Mouse (Mus musculus): ENCODE measurements around the gene Efnb2. TPM values are rescaled to one million over a fixed set of nuclear protein-coding genes. Genes with fewer than 3 reads are reported as not detected.

The Efnb2 gene
- total RNA-seq, 1 experiment: 30.6 TPM

DNA sequence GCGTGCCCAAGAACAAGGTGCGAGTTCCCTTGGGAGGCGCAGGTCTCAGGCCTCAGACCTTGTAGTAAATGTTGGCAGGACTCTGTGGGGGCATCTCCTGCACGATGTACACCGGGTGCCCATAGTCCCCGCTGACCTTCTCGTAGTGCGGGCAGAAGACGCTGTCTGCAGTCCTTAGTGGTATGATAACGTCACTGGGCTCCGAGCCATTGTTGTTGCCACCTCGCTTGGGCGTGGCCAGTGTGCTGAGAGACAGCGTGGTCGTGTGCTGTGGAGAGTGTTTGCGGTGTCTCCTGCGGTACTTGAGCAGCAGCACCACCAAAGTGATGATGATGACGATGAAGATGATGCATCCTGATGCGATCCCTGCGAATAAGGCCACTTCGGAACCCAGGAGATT, 40.5 kb downstream of the Efnb2 start:
- H3K4me1 ChIP-seq (ENCODE audit: control insufficient read depth in 2 of 2, insufficient read depth in 2 of 2, low read length in 2 of 2, poor library complexity in 1 of 2): peaks cover 2 to 14% of the 10 kb centered on the region in 2 experiments; a peak in 2 of 4 replicates
- peak overlapping the region; percentile 27; the same call in 1 of the 2 replicates for H3K9ac ChIP-seq (ENCODE audit: insufficient read depth, low read depth, low read length, poor library complexity, severe bottlenecking)
- no peak overlapping the region for H3K27ac ChIP-seq (ENCODE audit: insufficient read depth, low read depth, low read length, poor library complexity, severe bottlenecking)
- in situ Hi-C loops (cut with MboI; ENCODE audit: low sequenced_read_pairs in 2 of 2, unreplicated experiment in 2 of 2): no loop called here
- no peak for DNase-seq (ENCODE audit: low read depth, low spot score)
- TF ChIP-seq ZC3H11A (IDR thresholded peaks at IDR 0.05; ENCODE audit: borderline replicate concordance, low read depth, low read length) (no peak), HCFC1 (IDR thresholded peaks at IDR 0.05; ENCODE audit: borderline replicate concordance, insufficient read depth, low read length) (no peak), ZNF384 (IDR thresholded peaks at IDR 0.05; ENCODE audit: low read depth, low read length) (no peak), CHD2 (IDR thresholded peaks at IDR 0.05; ENCODE audit: low read depth, low read length) (no peak), MAFK (IDR thresholded peaks at IDR 0.05; ENCODE audit: insufficient read depth, low read depth, low read length) (no peak)
- H3K4me3 ChIP-seq (ENCODE audit: insufficient read depth in 1 of 2, low read depth in 1 of 2, low read length in 2 of 2, poor library complexity in 1 of 2, severe bottlenecking in 1 of 2): peak overlapping the region; percentile 40 to 42; a peak in 3 of 4 replicates
- peaks cover 3% of the 10 kb centered on the region; the same call in 1 of the 2 replicates for H3K36me3 ChIP-seq (ENCODE audit: control insufficient read depth, insufficient read depth, low read length, poor library complexity, severe bottlenecking)
- H3K9me3 ChIP-seq (ENCODE audit: control insufficient read depth, insufficient read depth, low read depth, low read length): no peaks in the 10 kb centered on the region

DNA sequence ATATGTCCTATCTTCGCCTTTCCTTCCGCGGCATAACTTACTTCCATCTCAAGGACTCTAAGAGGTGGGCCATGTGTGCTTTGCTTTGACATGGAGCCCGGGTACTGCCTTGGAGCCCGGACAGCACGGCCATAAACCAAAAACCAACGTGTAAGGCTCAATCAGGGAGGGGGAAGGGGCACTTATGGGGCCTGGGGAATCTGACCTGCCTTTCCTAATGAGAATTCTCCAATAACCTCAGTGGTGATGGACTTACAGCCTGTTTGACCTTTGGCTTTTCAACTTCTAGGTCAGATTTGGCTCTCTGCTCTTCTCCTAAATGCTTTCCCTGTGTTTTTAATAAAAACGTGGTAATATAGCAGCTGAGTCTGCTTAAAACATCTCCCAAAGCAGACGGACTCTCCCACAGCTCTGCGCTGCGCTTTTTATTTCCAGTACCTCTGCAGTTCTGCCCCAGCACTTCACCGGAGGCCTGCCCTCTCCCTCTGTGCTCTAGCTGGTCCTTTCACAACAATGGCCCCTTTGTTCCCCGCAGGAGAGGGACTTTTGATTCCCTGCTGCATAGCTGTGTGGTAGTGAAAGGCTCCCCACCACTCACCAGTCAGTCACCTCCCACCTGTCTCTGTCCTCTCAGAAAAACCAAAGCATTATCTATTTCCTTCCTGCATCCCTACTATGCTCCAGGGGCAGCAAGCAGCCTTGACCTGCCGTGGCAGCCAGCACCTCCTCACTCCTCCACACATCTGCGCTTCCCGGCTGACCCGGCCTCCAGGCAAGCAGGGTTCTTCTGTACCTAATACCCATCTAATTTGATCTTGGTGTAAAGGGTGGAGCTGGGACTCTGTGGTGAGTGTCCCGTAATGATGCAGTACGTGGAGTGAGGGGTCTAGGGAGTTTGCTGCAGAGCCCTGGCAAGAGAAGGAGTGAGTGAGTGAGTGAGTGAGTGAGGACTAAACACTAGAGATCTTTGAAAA, 41.5 kb downstream of the Efnb2 start:
- in situ Hi-C loops (cut with MboI; ENCODE audit: low sequenced_read_pairs in 2 of 2, unreplicated experiment in 2 of 2): no loop called here
- Histone ChIP-seq H3K36me3 (ENCODE audit: control insufficient read depth, insufficient read depth, low read length, poor library complexity, severe bottlenecking) (peaks cover 3% of the 10 kb centered on the region; the same call in 1 of the 2 replicates), H3K4me1 (ENCODE audit: control insufficient read depth in 2 of 2, insufficient read depth in 2 of 2, low read length in 2 of 2, poor library complexity in 1 of 2) (peaks cover 2 to 14% of the 10 kb centered on the region in 2 experiments; a peak in 2 of 4 replicates), H3K27ac (ENCODE audit: insufficient read depth, low read depth, low read length, poor library complexity, severe bottlenecking) (no peak overlapping the region), H3K9ac (ENCODE audit: insufficient read depth, low read depth, low read length, poor library complexity, severe bottlenecking) (no peak overlapping the region), H3K4me3 (ENCODE audit: insufficient read depth in 1 of 2, low read depth in 1 of 2, low read length in 2 of 2, poor library complexity in 1 of 2, severe bottlenecking in 1 of 2) (peak overlapping the region; percentile 40 to 42; a peak in 3 of 4 replicates), H3K9me3 (ENCODE audit: control insufficient read depth, insufficient read depth, low read depth, low read length) (no peaks in the 10 kb centered on the region)
- TF ChIP-seq MAFK (IDR thresholded peaks at IDR 0.05; ENCODE audit: insufficient read depth, low read depth, low read length) (no peak), ZNF384 (IDR thresholded peaks at IDR 0.05; ENCODE audit: low read depth, low read length) (no peak), HCFC1 (IDR thresholded peaks at IDR 0.05; ENCODE audit: borderline replicate concordance, insufficient read depth, low read length) (no peak), CHD2 (IDR thresholded peaks at IDR 0.05; ENCODE audit: low read depth, low read length) (no peak), ZC3H11A (IDR thresholded peaks at IDR 0.05; ENCODE audit: borderline replicate concordance, low read depth, low read length) (no peak)
- peak; percentile 28 for DNase-seq (ENCODE audit: low read depth, low spot score)

DNA sequence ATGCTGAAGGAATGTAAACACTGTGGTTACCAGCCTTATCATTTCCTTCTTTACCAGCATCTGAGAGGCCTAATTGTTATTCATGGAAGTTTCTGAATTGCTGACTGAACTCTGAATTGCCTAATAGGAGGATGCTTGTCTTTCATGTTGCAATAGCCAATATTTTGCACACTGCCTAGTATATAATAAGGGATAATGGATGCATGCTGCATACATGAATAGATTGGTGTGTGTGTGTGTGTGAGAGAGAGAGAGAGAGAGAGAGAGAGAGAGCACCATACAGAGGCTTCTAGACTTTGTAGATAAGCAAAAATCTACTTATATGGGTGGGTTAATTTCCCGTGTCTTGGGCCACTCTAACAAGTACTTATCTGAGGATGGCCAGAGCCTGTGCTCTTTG, 47.2 kb downstream of the Efnb2 start:
- DNase-seq (ENCODE audit: low read depth, low spot score): no peak
- no peak for TF ChIP-seq HCFC1 (IDR thresholded peaks at IDR 0.05; ENCODE audit: borderline replicate concordance, insufficient read depth, low read length)
- no peak for TF ChIP-seq MAFK (IDR thresholded peaks at IDR 0.05; ENCODE audit: insufficient read depth, low read depth, low read length)
- no peak for TF ChIP-seq ZC3H11A (IDR thresholded peaks at IDR 0.05; ENCODE audit: borderline replicate concordance, low read depth, low read length)
- TF ChIP-seq ZNF384 (IDR thresholded peaks at IDR 0.05; ENCODE audit: low read depth, low read length): no peak
- TF ChIP-seq CHD2 (IDR thresholded peaks at IDR 0.05; ENCODE audit: low read depth, low read length): no peak
- H3K4me3 ChIP-seq (ENCODE audit: insufficient read depth in 1 of 2, low read depth in 1 of 2, low read length in 2 of 2, poor library complexity in 1 of 2, severe bottlenecking in 1 of 2): no peak overlapping the region
- no peaks in the 10 kb centered on the region for H3K36me3 ChIP-seq (ENCODE audit: control insufficient read depth, insufficient read depth, low read length, poor library complexity, severe bottlenecking)
- in situ Hi-C loops (cut with MboI; ENCODE audit: low sequenced_read_pairs in 2 of 2, unreplicated experiment in 2 of 2): no loop called here
- H3K27ac ChIP-seq (ENCODE audit: insufficient read depth, low read depth, low read length, poor library complexity, severe bottlenecking): no peak overlapping the region
- H3K9me3 ChIP-seq (ENCODE audit: control insufficient read depth, insufficient read depth, low read depth, low read length): no peaks in the 10 kb centered on the region
- H3K4me1 ChIP-seq (ENCODE audit: control insufficient read depth in 2 of 2, insufficient read depth in 2 of 2, low read length in 2 of 2, poor library complexity in 1 of 2): peaks cover 4 to 9% of the 10 kb centered on the region in 2 experiments; a peak in 3 of 4 replicates
- H3K9ac ChIP-seq (ENCODE audit: insufficient read depth, low read depth, low read length, poor library complexity, severe bottlenecking): no peak overlapping the region

DNA sequence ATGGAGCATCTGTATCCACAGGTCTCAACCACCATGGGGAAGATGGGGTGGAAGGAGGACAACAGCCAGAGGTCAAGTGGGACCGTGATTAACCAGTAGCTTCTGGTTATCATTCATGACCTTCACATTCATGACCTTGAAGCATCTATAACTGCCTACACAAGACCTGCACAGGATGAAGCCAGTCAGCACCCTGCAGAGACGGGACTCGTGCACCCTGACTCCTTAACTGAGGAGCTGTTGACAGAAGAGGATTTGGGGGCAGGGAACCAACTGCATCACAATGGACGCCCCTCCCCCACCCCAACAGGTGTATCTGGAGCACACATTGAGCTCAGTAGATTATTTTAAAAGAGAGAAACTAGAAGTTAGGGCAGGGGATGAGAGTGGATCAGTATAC, 49.1 kb downstream of the Efnb2 start:
- TF ChIP-seq CHD2 (IDR thresholded peaks at IDR 0.05; ENCODE audit: low read depth, low read length) (no peak), MAFK (IDR thresholded peaks at IDR 0.05; ENCODE audit: insufficient read depth, low read depth, low read length) (no peak)
- in situ Hi-C loops (cut with MboI; ENCODE audit: low sequenced_read_pairs in 2 of 2, unreplicated experiment in 2 of 2): no loop called here
- H3K9me3 ChIP-seq (ENCODE audit: control insufficient read depth, insufficient read depth, low read depth, low read length): no peaks in the 10 kb centered on the region
- no peaks in the 10 kb centered on the region for H3K36me3 ChIP-seq (ENCODE audit: control insufficient read depth, insufficient read depth, low read length, poor library complexity, severe bottlenecking)
- H3K4me3 ChIP-seq (ENCODE audit: insufficient read depth in 1 of 2, low read depth in 1 of 2, low read length in 2 of 2, poor library complexity in 1 of 2, severe bottlenecking in 1 of 2): no peak overlapping the region
- H3K27ac ChIP-seq (ENCODE audit: insufficient read depth, low read depth, low read length, poor library complexity, severe bottlenecking): no peak overlapping the region
- H3K4me1 ChIP-seq (ENCODE audit: control insufficient read depth in 2 of 2, insufficient read depth in 2 of 2, low read length in 2 of 2, poor library complexity in 1 of 2): peaks cover 13 to 21% of the 10 kb centered on the region in 2 experiments; a peak in 3 of 4 replicates
- H3K9ac ChIP-seq (ENCODE audit: insufficient read depth, low read depth, low read length, poor library complexity, severe bottlenecking): no peak overlapping the region
- DNase-seq (ENCODE audit: low read depth, low spot score): no peak
